Mouse (Mus musculus): ENCODE measurements at regions not wholly inside any gene's neighbourhood (a gene's known extent, or its start where the extent isn't known, plus 50 kb on each side); places are given as distances from the start of the nearest gene placed in this dataset.

GRCm38 (mm10) chr1:80854945-80855656 is 96.8 kb upstream of the Dock10 start:
- no peak for ATAC-seq (ENCODE audit: insufficient read depth, low read depth)
- H3K27ac ChIP-seq (ENCODE audit: low read depth), result no peak overlapping the region

GRCm38 (mm10) chr1:80854289-80854701 is 96.0 kb upstream of the Dock10 start:
- peak overlapping the region; percentile 23; the same call in 1 of the 2 replicates for H3K4me3 ChIP-seq (ENCODE audit: low read depth, low read length)
- 0 out of 2 replicates have a peak, but pooled peaks cover 10% of the 10 kb centered on the region for H3K4me1 ChIP-seq (ENCODE audit: control insufficient read depth, insufficient read depth)
- no peak overlapping the region for H3K9ac ChIP-seq (replicated peaks; ENCODE audit: low read depth, low read length)
- TF ChIP-seq CTCF (IDR thresholded peaks at IDR 0.05; ENCODE audit: low read depth), result no peak
- TF ChIP-seq EP300 (IDR thresholded peaks at IDR 0.05; ENCODE audit: low read depth), result no peak
- no peaks in the 10 kb centered on the region for H3K27me3 ChIP-seq (ENCODE audit: control insufficient read depth, insufficient read depth, low read length)
- 8% methylated on average over 7 of the region's 7 CpGs for WGBS
- peak; percentile 60 for ATAC-seq (ENCODE audit: insufficient read depth, low read depth)
- DNase-seq (ENCODE audit: low spot score), result peak; percentile 34
- H3K9me3 ChIP-seq (replicated peaks; ENCODE audit: control insufficient read depth, low read length), result no peaks in the 10 kb centered on the region
- H3K4me2 ChIP-seq (ENCODE audit: low read depth, low read length), result peak overlapping the region; percentile 48
- H3K27ac ChIP-seq (ENCODE audit: low read depth), result no peak overlapping the region
- H3K36me3 ChIP-seq (replicated peaks; ENCODE audit: control insufficient read depth, insufficient read depth, low read length), result no peaks in the 10 kb centered on the region

More at GRCm38 (mm10) chr1:80854945-80855656, 96.8 kb upstream of the Dock10 start:
- H3K9me3 ChIP-seq (replicated peaks; ENCODE audit: control insufficient read depth, low read length), result no peaks in the 10 kb centered on the region
- H3K4me3 ChIP-seq (ENCODE audit: low read depth, low read length), result no peak overlapping the region
- no peak overlapping the region for H3K9ac ChIP-seq (replicated peaks; ENCODE audit: low read depth, low read length)
- H3K27me3 ChIP-seq (ENCODE audit: control insufficient read depth, insufficient read depth, low read length), result no peaks in the 10 kb centered on the region
- H3K4me1 ChIP-seq (ENCODE audit: control insufficient read depth, insufficient read depth), result 0 out of 2 replicates have a peak, but pooled peaks cover 10% of the 10 kb centered on the region
- WGBS, result 60% methylated on average over 2 of the region's 2 CpGs
- no peaks in the 10 kb centered on the region for H3K36me3 ChIP-seq (replicated peaks; ENCODE audit: control insufficient read depth, insufficient read depth, low read length)
- no peak for DNase-seq (ENCODE audit: low spot score)
- no peak for TF ChIP-seq EP300 (IDR thresholded peaks at IDR 0.05; ENCODE audit: low read depth)
- no peak for TF ChIP-seq CTCF (IDR thresholded peaks at IDR 0.05; ENCODE audit: low read depth)
- H3K4me2 ChIP-seq (ENCODE audit: low read depth, low read length), result no peak overlapping the region

- DNase-seq (ENCODE audit: low spot score) (no peak), ATAC-seq (ENCODE audit: insufficient read depth, low read depth) (no peak)
- no peak overlapping the region for H3K9ac ChIP-seq (replicated peaks; ENCODE audit: low read depth, low read length)
- no peaks in the 10 kb centered on the region for H3K36me3 ChIP-seq (replicated peaks; ENCODE audit: control insufficient read depth, insufficient read depth, low read length)
- H3K27ac ChIP-seq (ENCODE audit: low read depth), result no peak overlapping the region
- H3K27me3 ChIP-seq (ENCODE audit: control insufficient read depth, insufficient read depth, low read length), result no peaks in the 10 kb centered on the region
- H3K9me3 ChIP-seq (replicated peaks; ENCODE audit: control insufficient read depth, low read length), result no peaks in the 10 kb centered on the region
- no peak for TF ChIP-seq CTCF (IDR thresholded peaks at IDR 0.05; ENCODE audit: low read depth)
- H3K4me3 ChIP-seq (ENCODE audit: low read depth, low read length), result no peak overlapping the region
- 0 out of 2 replicates have a peak, but pooled peaks cover 10% of the 10 kb centered on the region for H3K4me1 ChIP-seq (ENCODE audit: control insufficient read depth, insufficient read depth)
- WGBS, result 63% methylated on average over 2 of the region's 2 CpGs
- no peak overlapping the region for H3K4me2 ChIP-seq (ENCODE audit: low read depth, low read length)
Measured at GRCm38 (mm10) chr1:80852761-80853160, 94.4 kb upstream of the Dock10 start.

- no peak overlapping the region for H3K4me3 ChIP-seq (ENCODE audit: low read depth, low read length)
- H3K4me2 ChIP-seq (ENCODE audit: low read depth, low read length), result no peak overlapping the region
- DNase-seq (ENCODE audit: low spot score) (no peak), ATAC-seq (ENCODE audit: insufficient read depth, low read depth) (no peak)
- no peaks in the 10 kb centered on the region for H3K36me3 ChIP-seq (replicated peaks; ENCODE audit: control insufficient read depth, insufficient read depth, low read length)
- H3K9me3 ChIP-seq (replicated peaks; ENCODE audit: control insufficient read depth, low read length), result no peaks in the 10 kb centered on the region
- no peaks in the 10 kb centered on the region for H3K4me1 ChIP-seq (ENCODE audit: control insufficient read depth, insufficient read depth)
- peak; percentile 60 for TF ChIP-seq CTCF (IDR thresholded peaks at IDR 0.05; ENCODE audit: low read depth)
- TF ChIP-seq EP300 (IDR thresholded peaks at IDR 0.05; ENCODE audit: low read depth), result no peak
- H3K27me3 ChIP-seq (ENCODE audit: control insufficient read depth, insufficient read depth, low read length), result no peaks in the 10 kb centered on the region
- no peak overlapping the region for H3K9ac ChIP-seq (replicated peaks; ENCODE audit: low read depth, low read length)
- H3K27ac ChIP-seq (ENCODE audit: low read depth), result no peak overlapping the region
Measured at GRCm38 (mm10) chr1:80830196-80830794, 72.0 kb upstream of the Dock10 start.

GRCm38 (mm10) chr1:80826383-80826782 is 68.1 kb upstream of the Dock10 start:
- Histone ChIP-seq H3K27me3 (ENCODE audit: control insufficient read depth, insufficient read depth, low read length) (no peaks in the 10 kb centered on the region), H3K9ac (replicated peaks; ENCODE audit: low read depth, low read length) (no peak overlapping the region), H3K9me3 (replicated peaks; ENCODE audit: control insufficient read depth, low read length) (no peaks in the 10 kb centered on the region), H3K4me1 (ENCODE audit: control insufficient read depth, insufficient read depth) (no peaks in the 10 kb centered on the region), H3K4me2 (ENCODE audit: low read depth, low read length) (no peak overlapping the region), H3K4me3 (ENCODE audit: low read depth, low read length) (no peak overlapping the region), H3K27ac (ENCODE audit: low read depth) (no peak overlapping the region), H3K36me3 (replicated peaks; ENCODE audit: control insufficient read depth, insufficient read depth, low read length) (no peaks in the 10 kb centered on the region)
- no peak for DNase-seq (ENCODE audit: low spot score)
- ATAC-seq (ENCODE audit: insufficient read depth, low read depth), result no peak
- no peak for TF ChIP-seq EP300 (IDR thresholded peaks at IDR 0.05; ENCODE audit: low read depth)
- TF ChIP-seq CTCF (IDR thresholded peaks at IDR 0.05; ENCODE audit: low read depth), result no peak
- WGBS, result 61% methylated on average over 1 of the region's 1 CpGs
